Mouse (Mus musculus) kidney, adult 11 months (tissue): ENCODE results near the gene Atp2c2.
A peak's percentile ranks its signal among the peaks of the same experiment; 100 is the strongest.

Experiments used
- DNase-seq: peaks from one replicate; pipeline ENCODE4 v3.0.0; 2022

The Atp2c2 gene

DNA sequence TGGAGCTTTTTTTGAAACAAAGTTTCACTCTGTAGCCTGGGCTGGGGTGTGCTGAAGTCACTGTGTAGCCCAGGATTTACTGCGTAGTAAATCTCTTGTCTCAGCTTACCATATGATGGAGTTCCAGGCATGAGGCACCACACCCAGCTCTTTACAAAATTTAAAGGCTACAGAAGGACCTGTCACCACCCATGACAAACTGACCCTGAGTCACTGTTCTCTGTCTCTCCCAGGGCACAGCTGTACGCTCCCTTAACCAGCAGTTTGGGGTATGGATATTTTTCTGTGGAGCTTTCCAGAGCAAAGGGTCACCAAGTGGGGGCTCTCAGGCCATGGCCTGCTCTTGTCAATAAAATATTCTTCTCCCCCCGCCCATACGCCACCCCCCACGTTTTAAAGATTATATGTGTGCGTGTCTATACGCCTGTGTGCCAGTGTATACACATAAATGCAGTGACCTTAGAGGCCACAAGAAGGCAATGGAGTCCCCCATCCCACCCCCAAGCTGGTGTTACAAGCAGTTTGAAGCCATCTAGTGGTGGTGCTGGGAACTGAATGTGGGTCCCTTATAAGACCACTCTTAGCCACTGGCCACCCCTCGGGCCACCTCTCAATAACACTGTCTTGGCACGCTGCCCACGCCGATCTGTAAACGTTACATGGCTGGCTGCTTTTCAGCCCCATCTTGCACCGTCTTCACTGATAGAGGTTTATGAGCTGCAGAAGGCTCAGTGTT lies 43.6 kb downstream of the Atp2c2 start:
- DNase-seq = peak; percentile 13

DNA sequence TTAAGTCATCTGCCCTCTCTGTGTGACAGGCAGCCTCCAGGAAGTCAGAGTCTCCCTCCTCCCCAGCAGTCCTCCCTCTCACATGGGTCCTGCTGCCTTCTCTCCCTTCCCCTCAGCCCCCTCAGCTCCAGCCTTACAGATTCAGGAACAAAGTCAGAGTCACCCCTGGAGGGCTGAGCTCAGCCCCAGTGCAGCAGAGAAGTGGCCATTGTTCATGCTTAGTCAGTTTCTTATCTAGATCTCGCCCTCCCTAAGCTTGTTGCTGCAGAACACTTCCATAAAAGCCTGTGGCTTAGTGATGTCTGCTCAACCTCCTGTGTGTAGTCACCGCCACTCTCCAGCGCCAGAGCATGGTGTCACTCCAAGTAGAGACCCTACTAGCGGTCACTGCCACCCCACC lies 44.8 kb downstream of the Atp2c2 start:
- DNase-seq = no peak

DNA sequence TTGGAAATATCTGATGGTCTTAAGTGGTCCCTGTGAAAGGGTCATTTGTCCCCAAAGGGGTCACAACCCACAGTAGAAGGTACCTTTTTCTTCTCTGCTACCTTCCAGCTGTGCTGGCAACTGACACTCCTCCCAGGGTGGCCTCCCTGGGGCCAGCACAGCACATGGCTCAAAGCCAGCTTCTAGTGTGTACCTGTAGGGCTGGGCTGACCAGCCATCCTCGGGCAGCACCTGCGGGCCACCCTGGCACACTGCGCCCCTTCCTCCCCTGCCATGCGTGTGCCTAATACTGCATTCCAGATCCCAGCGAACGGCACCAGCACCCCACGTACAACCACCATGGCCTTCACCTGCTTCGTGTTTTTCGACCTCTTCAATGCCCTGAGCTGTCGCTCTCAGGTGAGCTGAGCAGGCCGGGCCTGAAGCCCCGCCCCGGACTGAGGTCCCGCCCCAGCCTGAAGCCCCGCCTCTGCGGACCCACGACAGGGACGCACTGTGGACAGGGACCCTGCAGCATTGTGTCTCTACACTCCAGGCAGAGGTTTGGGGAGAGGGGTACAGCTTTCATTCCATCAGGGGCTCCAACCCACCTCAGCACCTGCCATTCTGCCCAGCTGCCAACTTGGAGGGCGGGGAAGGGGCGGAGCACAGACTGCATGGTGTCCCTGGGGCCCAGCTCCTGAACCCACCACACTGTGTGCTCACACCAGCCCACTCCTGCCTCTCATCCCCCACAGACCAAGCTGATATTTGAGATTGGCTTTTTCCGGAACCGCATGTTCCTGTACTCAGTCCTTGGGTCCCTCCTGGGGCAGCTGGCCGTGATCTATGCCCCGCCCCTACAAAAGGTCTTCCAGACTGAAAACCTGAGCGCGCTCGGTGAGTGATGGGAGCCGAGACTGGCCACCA lies 55.7 kb downstream of the Atp2c2 start:
- DNase-seq = peak; percentile 46

DNA sequence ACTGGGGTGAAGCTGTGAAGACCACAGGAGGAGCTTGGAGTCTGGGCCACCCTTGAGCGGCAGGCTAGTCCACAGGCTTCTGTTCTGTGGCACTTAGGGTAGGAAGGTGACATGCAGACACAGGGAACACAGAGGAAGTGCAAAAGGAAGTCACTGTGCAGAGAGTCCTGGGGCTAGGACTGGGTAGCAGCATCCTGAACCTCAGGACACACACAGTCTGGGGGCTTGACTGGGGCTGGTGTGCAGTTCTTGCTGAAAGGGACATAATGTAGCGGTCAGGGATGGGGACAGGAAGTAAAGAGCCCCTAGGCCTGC lies 56.3 kb downstream of the Atp2c2 start:
- DNase-seq = no peak

DNA sequence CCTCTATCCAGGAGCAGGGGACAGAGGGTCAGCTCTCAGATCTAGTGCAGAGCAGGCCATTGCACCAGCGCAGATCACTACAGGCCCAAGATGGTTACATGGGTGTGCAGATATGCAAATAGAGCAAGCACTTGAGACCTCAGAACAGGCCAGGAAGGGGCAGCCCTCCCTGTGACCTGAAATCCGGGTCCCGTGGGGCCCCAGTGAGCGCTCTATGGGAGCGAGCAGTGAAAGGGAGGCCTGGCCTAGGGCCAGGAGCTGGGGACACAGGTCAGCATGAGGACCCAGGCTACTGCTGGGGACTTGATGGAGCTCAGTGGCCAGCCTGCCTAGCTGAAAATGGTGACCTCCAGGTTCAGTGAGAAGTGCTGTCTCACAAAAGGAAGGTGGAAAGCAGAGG lies 56.7 kb downstream of the Atp2c2 start:
- no peak for DNase-seq

DNA sequence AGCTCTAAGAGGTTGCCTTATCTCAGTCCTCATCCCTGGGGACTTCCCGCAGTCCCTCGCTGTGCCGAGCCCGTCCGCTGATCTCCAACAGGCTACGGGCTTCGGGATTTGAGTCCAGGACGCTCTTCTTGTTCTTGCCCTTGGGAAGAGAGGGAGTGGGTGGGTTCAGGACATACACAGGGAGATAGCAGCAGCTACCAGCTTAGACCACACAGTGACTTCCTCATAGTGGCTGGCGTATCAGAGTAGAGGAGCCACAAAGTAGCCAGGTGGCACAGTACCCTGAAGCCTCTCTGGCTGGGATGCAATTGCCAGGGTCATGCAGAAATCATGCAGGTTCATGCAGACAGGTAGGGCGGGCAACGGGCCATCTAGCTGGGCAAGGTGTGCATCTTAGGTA lies 61.9 kb downstream of the Atp2c2 start:
- no peak for DNase-seq

DNA sequence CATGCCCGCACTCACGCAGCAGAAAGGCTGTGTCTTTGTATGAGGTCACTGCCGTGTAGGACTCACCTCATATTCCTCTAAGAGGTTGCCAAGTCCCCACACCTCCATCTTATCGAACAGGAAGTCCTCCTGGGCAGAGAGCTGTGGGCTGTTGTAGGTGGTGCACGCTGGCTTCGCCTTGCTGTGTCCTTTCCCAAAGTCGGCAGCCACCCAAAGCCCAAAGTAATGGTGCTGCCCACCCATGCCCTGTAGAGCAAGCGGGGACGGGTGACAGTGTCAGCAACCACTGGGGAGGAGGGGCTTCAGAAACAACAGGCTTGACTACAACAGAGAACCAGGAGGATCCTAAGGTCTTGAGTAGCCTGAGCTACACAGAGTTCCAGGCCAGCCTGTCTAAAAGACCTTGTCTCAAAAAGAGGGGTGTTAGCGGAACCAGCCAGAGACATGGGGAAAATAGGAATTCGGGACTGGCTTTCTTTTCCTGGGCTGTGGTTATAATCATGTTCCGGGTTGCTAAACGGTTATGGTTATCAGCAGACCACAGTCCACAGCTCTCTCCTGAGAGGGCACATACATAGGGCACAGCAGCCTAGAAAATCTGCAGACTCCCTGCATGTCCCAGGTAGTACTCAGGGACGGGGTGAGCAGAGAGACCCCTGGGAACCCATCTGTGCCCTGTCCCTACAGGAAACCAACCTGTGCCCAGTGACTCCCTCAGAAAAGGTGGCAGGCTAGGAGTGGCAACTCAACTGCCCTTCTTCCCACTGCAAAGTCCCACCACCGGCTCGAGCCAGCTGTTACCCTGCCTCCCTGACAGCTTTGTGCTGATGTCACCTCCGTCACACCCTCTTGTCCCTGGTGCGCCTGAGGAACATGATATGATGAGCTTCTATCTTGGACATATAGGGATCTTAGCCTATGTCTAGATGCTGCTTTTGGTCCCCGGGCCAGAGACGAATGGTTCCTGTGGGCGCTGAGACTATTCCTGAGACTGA lies 62.7 kb downstream of the Atp2c2 start:
- DNase-seq = no peak

DNA sequence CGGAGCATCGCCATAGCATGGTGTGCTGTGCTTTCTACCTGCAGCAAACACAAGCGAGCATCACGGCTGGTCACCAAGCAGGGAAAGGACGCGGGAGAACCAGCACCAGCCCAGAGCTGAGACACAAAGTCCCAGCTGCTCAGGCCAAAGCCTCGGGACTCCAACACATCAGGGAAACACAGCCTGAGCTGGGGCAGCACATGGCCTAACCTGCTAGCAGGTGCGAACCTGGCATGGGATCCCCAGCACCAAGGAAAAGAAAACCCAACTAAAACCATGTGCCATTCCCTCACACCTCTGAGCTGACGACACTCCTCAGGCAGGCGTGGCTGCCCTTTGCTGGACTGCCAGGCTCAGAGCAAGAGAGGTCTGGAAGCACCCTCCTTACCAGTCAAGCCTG lies 65.5 kb downstream of the Atp2c2 start:
- no peak for DNase-seq

DNA sequence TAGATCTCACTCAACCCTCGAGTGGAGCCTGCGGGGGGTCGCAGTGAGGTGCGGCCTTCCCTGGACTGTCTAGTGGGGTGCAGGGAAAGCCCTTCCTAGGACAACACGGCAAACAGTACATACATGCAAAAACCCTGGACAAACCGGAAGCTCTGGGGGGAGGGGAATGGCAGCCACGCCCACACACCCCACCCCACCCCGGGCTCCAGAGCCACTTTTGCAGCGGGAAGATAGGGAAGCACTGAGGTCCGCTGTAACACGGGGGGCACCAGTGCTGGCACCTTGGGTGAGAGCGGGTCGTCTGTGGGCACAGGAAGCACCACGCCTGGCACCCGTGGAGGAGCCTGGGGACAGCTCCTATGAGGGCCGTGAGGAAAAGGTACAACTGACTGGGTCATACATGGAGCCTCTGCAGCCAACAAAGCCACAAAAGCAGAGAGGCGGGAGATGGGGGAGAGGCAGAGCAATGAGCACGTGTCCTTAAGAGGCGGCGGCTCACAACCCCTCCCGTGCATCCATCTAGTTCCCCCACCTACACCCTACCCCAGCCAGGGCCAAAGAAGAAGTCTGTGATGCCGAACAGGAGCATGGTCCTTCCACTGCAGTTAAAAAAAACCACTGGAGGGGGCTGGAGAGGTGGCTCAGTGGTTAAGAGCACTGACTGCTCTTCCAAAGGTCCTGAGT lies 66.1 kb downstream of the Atp2c2 start:
- no peak for DNase-seq

DNA sequence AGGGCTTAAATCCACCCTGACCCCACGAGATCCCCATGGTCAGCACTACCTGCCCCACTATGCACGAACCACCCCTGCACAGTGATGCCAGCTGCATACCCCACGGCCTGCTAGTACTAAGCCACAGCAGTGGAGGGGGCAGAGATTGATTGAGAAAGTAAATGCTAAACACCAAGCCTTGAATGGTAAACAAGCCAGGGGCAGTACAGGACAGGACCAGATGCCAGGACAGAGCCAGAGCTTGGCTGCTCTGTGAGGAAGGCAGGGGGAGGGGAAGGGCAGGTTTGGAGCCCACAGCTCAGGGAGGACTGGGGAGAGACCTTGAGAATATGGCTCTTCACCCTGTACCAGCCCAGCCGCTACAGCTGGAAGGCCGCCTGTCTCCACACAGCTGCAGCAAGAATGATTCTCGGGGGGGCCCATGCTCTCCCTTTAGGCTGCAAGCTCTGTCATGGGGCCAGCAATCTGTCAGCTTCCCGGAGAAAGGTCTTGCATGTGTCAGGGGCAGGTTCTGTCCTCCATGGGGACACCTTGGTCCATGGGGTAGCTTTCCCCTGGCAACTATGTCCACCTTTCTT lies 76.9 kb downstream of the Atp2c2 start:
- DNase-seq = peak; percentile 22

DNA sequence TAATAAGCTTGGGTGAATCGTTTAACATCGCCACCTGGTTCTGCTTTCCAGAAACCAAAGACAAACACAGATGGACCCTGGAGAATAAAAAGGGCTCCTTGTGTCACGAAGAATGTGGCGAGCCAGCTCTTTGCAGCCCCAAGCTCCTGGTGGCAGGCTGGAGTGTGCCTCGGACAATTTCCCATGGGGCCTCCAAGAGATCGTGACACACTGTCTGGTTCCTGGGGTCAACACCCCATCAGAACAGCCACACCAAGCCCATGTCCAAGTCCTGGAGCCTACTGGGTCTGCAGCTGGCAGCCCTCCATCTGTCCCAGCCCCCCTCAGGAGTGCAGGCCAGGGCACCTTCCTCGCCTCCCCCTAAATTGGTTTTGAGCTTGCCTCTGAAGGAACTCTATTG lies 78.0 kb downstream of the Atp2c2 start:
- no peak for DNase-seq

DNA sequence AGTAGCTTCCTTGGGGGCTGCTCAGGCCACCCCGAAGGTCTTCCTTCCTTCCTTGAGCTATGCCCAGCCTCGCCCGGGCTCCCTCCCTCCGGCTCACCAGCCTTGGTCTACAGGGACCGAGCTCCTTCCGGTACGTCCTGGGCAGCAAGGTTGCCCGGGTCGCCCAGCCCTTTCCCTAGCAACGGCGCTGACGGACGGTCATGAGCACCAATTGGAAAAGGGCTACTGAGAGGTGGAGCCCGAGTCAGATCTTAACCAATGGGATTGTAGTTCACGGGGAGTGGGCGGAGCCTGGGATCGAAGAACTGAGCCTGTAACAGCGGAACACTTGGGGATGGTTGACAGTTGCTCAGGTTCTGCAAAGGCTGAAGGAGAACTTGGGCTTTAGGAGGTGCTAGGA lies 78.5 kb downstream of the Atp2c2 start, which contains the start of gene Tldc1:
TSS of gene Tldc1 (minus strand) at position 154 of the 400 bp plus-strand sequence.
- DNase-seq = peak; percentile 99

DNA sequence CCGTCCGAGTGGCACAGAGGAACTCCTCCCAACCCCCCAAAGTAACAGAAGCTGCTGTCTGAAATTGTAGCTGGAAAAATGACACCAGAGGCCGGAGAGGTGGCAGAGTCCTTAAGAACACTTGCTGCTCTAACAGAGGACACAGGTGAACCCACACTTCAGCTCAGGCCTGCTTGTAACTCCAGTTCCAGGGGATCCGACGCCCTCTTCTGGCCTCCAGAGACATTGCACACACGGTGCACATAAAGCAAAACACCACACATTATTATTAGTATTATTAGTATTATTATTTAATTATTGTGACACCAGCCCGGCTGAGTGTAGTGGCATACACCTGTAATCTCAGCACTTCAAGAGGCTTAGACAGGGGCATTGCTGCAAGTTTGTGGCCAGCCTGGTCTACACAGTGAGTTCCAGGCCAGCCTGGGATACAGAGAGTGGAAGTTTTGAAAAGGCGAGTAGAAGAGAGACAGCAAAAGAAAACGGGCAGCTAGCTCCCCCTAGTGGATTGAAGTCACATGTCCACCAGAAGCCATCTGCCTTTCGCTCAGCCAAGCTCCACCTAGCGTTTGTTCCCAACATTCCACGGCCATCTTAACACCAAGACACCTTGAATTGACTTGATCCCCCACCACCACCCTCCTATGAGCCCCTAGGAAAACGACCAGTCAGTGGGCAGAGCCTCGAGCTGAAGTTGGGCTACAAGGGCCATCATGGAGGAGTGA lies 79.4 kb downstream of the Atp2c2 start:
- peak; percentile 77 for DNase-seq

DNA sequence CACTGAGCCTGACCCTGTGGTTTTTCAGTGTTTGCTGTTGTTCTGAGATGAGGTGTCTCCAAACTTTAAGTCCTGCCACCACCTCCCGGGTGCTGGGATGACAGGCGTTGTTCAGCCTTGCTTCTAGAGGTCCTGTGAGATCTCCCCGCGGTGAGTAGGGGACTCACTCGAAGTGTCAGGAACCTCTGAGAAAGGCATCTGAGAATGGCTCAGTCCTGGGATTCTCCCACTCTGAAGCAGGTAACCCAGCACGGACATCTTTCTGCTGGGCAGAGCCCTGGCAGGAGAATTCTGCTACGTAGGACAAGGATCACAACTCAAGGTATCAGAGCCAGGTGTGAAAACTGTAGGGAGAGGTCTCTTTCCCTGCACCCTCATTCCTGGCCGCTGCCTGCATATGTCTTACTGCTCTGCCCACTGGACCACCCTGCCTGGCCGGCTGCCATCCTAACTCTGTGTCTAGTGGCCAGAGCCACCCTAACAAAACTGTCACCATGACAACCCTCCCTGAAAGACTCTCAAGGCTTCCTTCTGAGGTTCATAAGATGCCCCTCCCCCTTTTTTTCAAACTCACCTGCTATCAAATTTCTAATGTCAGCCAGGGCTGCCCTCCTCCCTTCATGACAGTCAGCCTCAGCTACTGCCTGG lies 80.7 kb downstream of the Atp2c2 start:
- DNase-seq = no peak

DNA sequence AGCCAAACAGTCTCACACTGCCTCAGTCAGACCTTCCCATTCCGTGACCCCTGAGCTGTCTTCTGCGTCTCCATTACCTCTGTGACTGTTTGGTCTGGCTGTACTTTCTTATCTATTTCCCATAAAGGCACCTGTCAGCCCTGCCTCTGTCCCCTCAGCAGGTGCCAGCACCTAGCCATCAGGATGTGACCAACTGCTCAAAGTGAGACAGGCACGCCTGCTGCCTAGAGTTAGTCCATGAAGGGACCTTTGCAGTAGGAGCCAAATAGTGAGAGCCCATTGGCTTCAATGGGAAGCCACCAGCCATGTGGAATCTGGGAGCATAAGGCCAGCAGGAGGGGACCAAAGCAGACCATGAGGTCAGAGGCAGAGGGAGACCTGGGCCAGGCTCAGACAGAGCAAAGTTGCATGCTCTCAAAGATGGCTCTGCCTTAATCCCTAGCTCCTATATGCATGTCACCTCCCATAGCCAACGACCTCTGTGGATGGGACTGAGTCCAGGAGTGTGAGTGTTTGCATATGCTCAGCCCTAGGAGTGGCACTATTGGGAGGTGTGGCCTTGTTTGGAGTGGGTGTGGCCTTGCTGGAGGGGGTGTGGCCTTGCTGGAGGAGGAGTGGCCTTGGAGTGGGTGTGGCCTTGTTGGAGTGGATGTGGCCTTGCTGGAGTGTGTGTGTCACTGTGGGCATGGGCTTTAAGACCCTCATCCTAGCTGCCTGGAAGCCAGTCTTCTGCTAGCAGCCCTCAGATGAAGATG lies 81.5 kb downstream of the Atp2c2 start:
- peak; percentile 41 for DNase-seq

DNA sequence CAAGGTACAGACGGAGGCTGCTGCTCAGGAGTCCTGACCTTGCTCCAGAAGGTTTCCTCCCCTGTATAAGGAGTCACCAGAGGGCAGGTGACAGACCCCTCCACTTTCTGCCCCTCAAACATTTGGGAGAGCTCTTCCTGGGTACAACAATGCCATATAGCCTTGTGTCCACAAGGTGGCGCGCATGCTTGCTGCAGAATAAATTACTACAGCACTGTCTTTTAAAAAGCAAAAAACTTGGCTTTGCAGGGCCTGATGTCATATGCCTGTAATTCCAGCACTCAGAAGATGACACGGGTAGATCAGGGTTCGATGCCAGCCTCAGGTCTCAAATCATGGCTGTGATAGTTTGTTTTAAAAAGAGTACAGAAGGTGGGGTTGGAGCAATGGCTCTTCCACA lies 82.9 kb downstream of the Atp2c2 start:
- peak; percentile 67 for DNase-seq

DNA sequence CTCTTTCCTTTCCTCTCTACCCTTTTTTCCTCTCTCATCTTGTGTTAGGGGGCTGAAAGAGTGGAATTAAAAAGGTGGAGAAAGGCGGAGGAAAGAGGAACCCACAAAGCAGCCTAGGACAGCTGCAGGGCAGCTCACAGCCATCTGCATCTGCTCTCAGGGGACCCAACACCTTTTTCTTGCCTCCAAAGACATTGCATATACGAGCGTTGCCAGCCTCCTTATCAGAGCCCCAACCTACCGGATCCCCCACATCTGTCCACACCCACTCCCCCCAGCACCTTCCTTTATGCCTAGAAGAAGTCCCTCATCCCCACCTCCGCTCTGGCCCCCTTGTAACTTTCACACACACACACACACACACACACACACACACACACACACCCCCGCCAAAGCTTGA lies 83.8 kb downstream of the Atp2c2 start:
- DNase-seq = no peak

DNA sequence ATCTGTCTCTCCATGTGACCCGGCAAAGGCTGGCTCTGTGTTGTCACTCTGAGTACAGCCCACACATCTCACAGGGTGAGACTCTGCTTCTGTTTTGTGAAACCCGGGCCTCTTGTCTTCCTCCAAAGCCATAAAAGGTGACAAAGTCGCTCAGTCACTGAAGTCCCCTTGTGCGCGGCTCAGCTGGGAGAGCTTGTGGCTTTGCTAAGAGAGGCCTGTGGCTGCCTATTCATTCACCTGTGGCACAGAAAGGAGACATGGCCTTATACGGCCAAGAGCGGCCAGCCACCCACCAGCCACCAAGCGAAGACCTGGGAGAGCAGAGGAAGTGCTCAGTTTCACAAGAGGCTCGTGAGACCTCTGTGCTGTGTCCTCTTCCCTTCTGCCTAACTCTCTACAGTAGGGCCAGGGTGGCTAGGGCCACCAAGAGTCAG lies 84.3 kb downstream of the Atp2c2 start:
- no peak for DNase-seq

DNA sequence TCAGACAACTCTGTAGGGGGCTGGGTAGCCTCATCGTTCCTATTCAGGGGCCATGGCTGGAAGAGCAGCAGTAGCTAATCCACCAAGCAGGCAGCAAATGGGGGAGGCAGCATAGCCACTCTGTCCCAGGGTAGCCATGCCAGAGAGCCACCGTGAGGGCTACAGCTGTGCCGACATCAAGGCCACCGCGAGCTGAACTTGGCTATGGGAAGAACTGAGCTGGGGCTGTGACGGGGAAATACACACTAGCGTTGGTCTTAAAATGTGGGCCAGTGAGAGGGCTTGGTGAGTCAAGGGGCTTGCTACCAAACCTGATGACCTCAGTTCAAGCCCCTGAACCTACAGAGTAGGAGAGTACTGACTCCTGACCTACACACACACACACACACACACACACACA lies 84.9 kb downstream of the Atp2c2 start:
- no peak for DNase-seq
